Mouse (Mus musculus): Measurements from ENCODE around the gene Nwd1.
A peak's percentile ranks its signal among the peaks of the same experiment; 100 is the strongest.
"Not testable (repeated sequence)": the region's sequence is repeated elsewhere in the genome, so short reads cannot be mapped to it uniquely, and the experiment has no call there.

Nwd1 gene

DNA sequence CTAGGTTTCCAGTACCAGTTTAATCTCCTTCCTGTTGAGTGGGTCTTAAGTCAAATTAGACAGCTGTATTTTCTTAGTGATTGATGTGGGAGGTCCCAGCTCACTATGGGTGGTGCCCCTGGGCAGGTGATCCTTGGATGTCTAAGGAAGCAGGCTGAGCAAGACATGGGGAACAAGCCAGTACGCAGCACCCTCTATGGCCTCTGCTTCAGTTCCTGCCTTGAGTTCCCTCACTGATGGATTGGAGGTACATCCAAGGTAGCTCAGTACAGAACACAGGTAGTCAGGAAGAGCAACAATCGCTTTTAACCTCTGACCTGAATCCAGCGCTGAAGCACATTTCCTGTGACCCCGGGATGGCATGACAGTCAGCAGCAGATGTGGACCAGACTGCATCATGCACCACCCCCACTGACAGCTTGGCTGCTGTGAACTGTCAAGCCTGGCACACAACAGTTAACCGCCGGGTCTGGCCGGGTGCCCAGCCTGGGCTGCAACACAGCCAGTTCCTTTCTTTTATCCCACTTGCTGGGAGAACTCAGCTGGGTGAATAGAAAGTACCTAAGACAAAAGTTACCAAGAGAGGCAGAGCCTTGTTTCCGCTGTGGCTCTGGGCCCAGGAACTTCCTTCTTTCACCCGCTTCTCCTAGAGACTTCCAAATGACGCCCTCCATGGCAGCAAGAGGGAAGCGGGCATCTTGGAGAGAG lies at the start of gene Nwd1:
Gene Nwd1, plus strand, starts transcription at position 652 of the 708 bp plus-strand sequence.
- DNase-seq (ENCODE audit: low read depth, low spot score): no peak

DNA sequence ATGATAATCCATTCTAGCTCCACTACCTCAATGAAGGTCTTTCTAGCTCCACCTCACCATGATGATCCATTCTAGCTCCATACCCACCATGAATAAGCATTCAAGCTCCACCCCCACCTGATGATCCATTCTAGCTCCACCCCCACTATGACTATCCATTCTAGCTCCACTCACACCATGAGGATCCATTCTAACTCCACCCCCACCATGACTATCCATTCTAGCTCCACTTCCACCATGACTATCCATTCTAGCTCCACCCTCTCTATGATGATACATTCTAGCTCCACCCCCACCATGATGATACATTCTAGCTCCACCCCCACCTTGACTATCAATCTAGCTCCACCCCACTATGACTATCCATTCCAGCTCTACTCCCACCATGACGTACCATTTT lies 3.6 kb upstream of the Nwd1 start:
- DNase-seq (ENCODE audit: low read depth, low spot score): peak; percentile 71

DNA sequence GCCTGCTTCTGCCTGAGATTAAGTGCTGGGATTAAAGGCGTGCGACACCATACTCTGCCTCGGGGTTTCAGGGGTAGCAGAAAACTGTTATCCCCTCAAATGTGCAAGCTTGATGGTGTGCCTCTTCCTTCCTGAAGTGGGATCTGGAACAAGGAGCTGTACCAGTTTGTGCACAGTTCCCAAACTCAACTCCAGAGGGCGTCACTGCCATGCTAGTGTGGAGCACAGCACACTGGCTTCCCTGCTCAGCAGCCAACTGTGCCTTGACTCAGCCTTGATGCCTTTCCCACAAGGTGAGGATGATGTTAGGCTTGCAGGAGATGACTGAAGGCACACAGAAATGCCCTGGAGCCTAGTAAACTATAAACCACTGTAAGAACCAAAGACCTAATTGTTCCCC lies 1.9 kb upstream of the Nwd1 start:
- peak; percentile 50 for DNase-seq (ENCODE audit: low read depth, low spot score)

DNA sequence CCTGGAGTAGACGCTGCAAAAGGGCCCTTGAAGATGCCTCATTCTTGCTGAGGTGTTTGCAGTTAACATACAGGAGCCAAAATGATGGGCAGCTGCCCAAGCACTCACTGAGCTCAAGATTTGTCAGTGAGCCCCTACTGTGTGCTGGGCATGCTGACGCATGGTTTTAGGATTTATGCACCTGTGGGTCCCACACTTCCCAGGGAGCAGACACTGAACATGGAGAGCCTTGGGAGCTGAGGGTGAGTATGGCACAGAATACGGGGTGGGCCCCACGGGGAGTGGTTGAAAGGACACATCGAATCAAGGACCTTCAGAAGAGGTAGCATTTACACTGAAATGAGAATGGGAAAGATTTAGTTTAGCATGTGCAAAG lies 245 bp downstream of the Nwd1 start:
- no peak for DNase-seq (ENCODE audit: low read depth, low spot score)

DNA sequence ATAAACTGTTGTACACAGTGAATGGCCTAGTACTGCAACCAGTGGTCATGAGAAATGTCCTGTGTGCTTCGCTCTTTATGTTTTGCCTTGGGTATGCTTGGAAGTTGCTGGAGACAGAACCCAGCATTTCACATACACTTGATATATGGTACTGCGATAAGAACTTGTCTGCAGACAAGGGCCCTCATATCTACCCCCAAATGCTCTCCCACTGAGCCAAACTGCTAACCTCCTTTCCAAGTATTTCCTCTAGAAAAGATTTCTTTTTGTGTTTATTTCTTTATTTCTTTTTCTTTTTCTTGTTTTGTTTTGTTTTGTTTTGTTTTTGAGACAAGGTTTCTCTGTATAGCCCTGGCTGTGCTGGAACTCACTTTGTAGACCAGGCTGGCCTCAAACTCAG lies 4.2 kb downstream of the Nwd1 start:
- DNase-seq (ENCODE audit: low read depth, low spot score): no peak

DNA sequence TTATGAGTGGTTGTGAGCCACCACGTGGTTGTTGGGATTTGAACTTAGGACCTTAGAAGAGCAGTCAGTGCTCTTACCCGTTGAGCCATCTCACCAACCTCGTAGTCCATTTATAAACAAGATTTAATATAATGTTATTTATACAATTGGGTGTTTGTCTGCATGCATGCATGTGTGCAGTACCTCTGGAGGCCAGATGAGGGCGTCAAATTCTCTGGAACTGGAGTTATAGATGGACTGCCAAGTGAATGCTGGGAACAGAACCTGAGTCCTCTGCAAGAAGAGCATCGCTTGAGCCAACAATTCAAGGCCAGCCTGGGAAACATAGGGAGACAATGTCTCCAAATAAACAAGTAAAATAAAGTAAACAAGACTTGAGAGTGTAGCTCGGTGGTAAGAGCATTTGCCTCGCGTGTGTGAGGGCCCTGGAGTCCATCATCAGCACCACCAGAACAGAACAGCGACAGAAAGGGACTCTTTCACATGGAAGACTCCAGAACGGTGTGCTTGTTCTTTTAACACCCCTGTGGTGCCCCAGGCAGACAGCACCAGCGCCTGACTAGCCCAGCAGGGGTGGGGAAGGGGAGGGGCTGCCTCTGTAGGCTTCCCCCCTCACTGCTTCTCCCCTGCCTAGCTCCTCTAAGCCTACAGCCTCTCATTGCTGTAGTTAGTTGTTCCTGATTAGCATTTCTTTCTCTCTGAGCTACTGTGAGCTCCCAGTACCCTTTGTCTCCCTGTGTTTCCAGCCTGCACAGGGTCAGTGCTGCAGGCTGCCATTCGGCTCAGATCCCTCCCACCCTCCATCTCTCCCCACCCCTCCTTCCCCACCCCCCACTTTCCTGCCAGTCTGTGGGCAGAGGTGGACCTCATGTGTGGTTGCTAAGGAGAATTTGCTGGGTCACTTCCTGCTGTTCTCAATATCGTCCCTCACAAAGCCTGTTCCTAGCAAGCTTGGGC lies 8.3 kb downstream of the Nwd1 start:
- DNase-seq (ENCODE audit: low read depth, low spot score): peak; percentile 98

DNA sequence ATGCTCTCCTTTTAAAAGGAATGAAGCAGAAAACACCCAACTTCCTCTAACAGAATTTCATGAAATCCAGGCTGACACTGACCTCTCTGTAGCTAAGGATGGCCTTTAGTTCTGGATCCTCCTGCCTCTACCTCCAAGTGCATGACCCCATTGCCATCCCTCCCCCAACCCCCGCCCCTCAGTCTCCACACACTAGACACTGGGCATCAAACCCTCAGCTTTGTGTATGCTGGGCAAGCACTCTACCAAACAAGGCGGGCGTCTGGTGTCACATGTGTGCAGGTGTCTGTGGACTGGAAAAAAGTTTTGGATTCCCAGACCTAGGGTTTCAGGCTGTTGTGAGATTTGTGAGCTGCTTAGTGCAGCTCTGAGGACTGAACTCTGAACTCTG lies 9.0 kb downstream of the Nwd1 start:
- no peak for DNase-seq (ENCODE audit: low read depth, low spot score)

DNA sequence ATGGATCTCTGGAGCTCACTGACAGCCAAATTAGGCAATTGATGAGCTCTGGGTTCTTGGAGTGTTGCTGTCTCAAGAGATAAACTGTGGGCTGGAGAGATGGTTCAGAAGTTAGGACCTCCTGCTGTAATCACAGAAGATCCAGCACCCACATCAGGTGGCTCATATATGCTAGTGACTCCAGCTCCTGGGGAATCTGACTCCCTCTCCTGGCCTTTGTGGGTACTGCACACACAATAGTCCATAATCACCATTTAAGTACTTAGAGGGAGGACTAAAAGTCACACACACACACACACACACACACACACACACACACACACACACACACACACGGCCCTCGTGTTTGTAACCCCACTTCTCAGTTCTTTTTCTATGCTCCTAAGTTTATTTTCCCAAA lies 13.5 kb downstream of the Nwd1 start:
- DNase-seq (ENCODE audit: low read depth, low spot score): peak; percentile 81

DNA sequence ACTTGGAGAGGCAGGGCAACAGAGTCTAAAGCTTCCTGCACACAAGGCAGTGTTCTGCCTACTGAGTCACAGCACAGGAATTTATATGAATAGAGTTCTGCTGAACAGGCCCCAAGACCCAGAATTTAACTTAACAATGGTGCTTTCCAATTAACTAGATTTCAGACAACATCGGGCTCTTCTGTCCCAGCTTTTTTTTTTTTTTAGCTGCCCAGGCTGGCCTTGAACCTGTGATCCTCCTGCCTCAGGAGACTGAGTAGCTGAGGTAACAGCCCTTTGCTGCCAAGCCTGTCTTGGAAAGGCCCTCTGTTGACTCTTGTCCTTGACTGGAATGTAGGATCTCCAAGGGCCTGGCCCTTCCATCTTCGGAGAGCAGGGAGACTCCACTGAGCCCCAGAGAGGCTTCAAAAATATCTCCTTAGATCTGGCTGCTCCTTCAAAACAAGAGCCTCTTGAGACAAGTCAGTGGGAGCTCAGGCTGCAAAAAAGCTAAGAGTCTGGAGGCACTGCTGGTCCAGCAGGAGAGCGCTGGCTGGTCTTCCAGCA lies 17.7 kb downstream of the Nwd1 start:
- peak; percentile 61 for DNase-seq (ENCODE audit: low read depth, low spot score)

DNA sequence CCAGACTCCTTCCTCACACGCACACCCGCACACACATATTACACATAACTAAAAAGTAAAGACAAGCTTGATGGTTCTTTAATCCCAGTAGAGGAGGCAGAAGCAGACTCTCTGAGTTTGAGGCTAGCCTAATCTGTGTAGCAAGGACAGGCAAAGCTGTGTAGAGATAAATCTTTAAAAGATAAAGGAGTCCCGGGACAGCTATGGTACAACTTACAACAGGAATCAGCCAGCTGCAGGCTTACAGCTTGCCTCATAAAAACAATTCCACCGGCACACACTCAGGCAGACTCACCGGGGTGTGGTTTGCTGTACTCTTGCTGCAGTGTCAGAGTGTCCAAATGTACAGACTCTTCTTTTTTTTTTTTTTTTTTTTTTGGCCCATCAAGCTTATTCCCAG lies 18.2 kb downstream of the Nwd1 start:
- DNase-seq (ENCODE audit: low read depth, low spot score): no peak

DNA sequence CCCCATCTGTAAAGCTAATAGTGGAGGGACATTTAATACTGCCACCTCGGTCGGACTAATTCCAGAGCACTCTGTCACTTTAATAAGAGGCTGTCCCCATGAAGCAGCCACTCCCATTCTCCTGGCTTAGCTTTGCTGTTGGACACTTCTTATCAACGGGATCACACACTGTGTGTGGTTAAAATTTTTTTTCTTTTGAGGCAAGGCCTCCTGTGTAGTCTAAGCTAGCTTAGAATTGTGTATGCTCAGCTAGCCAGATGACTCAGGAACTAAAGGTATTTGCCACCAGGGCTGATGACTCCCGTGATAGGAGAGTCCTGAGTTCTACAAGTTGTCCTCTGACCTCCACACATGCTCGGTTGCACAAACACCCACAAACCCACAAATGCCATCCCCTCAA lies 18.9 kb downstream of the Nwd1 start:
- no peak for DNase-seq (ENCODE audit: low read depth, low spot score)

DNA sequence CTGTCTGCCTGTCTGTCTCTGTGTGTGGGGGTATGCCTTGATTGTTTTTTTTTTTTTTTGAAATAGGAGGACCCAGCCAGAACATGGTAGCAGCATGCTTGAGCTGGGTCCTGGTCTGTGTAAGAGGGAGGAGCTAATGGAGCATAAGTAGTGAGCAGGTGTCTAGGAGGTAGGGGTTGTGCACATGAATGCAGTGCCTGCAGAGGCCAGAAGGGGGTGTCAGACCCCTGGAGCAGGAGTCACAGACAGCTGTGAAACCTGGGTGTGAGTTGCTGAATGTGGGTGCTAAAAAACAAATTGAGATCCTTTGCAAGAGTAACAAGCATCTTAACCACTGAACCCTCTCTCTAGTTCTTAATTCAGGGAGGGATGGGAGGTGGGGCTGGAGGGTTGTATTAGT lies 22.4 kb downstream of the Nwd1 start:
- DNase-seq (ENCODE audit: low read depth, low spot score): peak; percentile 61

DNA sequence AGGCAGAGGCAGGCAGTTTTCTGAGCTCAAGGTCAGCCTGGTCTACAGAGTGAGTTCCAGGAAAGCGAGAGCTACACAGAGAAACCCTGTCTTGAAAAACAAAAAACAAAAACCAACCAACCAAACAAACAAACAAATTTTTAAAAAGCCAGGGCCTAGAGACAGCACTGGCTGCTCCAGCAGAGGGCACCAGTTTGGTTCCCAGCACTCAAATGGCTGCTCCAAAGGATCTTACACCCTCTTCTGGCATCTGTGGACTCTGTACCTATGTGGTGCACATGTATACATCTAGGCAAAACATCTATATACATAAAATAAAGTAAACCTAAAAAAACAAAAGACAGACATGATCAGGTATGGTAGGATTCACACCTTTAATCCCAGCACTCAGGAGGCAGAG lies 26.3 kb downstream of the Nwd1 start:
- DNase-seq (ENCODE audit: low read depth, low spot score): no peak

DNA sequence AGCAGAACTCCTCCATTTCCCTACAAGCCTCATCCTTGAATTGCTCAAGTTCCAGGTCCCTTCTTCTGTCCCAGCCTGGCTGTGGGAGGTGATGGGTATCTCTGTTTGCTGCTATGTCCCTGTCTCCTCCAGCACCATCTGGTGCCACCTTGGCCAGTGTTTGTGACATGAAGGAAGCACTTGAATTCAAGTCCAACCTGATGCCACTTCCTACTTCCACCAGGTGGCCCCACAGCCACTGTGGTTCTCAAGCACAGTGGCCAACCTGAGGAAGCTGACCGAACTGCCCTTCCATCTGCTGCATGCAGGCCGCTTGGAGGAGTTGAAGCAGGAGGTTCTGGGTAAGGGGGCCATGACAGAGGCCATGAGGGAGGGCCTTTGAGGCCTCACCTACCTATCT lies 27.7 kb downstream of the Nwd1 start:
- DNase-seq (ENCODE audit: low read depth, low spot score): no peak

DNA sequence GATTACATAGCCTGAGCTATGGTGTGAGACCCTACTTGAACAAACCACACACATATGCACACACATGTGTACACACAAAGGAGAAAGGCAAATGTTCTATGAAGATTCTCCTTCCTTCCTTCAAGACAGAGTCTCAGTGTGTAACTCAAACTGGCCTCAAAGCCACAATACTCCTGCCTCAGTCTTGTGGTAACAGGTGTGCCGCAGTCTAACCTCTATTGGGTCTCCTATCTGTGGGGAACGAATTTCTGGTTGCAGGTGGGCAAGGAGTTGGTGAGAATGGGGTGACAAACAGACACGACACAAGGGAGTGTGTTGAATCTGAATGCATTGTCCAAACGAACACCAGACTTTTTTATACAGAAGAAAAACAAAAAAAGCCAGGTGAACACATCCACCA lies 29.9 kb downstream of the Nwd1 start:
- no peak for DNase-seq (ENCODE audit: low read depth, low spot score)

DNA sequence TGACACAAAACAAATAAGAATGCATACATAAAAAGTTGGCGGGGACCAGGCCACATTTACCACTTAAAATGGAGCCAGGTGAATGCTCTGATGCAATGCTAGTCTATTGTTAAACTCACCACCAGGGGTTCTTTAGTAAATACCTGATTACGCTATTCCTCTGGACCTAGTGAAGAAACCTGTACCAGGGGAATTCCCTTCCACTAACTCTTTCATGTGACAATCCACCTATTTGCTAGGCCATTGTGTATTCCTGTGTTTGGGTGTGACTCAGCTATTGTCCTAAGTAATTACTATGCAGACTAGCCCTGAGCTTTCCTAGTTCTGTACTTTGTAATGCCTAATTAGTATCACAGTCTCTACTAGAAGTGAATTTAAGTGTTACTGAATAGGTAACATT lies 30.3 kb downstream of the Nwd1 start:
- DNase-seq (ENCODE audit: low read depth, low spot score): peak; percentile 89

DNA sequence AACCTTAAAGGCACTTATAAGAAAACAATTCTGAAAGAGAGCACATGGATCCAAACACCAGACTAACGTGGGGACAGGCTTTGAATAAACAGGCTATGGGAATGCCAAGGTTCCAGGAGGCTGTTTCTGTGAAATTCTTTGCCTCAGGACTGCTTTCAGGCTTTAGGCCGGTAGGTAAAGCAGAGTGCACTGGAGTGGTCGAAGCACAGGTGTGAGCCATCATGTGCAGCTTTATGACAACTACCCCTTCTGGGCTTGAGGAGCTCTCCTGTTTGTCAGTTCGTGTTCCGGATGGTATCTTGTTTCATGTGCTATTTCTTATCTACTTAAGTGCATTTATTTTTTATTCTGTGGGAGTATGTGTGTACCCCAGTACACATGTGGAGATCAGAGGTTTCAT lies 30.8 kb downstream of the Nwd1 start:
- DNase-seq (ENCODE audit: low read depth, low spot score): peak; percentile 63

DNA sequence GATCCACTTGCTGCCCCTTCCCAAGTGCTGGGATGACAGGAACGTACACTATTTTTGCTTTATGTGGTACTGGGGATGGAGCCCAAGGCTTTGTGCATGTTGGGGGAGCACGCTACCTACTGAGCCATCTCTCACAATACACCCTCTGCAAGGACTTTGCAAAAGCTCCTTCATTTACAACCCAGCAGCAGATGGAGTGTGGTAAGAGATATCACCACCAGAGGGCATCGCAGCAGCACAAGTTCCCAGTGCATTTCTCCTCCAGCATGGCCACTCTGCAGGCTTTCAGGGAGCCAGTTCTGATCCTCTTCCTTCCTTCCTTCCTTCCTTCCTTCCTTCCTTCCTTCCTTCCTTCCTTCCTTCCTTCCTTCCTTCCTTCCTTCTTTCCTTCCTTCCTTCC lies 33.6 kb downstream of the Nwd1 start:
- DNase-seq (ENCODE audit: low read depth, low spot score): peak; percentile 79

DNA sequence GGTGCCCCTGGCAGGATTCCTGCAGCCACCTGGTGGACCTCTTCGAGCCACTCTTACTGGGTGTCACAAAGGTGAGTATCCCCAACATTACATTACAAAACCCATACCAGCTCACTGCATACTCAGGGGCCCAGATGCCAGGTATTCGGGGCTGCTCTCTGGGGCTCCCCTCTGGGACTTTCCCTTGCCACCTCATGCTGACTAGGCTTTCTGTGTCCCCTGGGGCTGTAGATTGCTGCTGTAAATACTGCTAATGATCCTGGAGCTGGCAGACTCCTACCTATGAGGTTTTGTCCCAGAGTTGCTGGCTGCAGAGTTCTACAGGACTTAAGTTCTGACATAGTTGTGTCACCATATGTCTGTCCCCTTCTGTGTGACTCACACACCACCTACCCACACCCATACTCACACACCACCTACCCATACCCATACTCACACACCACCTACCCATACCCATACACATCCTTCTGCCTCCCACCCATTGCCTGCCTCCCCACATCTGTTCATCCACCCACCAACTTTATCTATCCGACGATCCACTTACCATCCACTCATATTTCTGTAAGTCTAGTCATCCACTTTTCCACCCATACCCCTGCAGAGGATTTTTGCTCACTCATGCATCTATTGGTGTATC lies 35.7 kb downstream of the Nwd1 start:
- DNase-seq (ENCODE audit: low read depth, low spot score): no peak

DNA sequence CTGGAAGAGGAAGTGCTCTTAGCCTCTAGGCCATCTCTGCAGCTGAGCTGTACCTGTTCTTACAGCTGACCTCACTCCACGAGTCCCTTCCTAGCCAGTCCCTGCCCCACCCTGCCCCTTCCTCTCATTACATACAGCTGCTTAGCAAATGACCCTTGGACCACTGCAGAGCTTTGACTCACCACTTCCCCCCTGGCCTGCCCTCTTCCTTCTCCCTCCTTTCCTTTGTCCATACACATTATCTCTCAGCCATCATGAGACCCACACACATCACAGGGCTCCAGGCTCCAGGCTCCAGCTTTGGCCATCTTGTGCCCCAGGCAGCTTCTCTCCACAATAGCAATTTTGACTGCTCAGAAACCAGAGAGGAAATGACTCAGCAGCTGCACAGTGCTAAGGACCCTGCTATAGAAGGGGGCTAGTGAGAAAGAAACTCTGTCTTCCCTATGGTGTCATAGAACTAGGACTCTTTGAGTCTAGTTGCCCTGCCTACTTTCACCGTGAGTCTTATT lies 36.6 kb downstream of the Nwd1 start:
- no peak for DNase-seq (ENCODE audit: low read depth, low spot score)

DNA sequence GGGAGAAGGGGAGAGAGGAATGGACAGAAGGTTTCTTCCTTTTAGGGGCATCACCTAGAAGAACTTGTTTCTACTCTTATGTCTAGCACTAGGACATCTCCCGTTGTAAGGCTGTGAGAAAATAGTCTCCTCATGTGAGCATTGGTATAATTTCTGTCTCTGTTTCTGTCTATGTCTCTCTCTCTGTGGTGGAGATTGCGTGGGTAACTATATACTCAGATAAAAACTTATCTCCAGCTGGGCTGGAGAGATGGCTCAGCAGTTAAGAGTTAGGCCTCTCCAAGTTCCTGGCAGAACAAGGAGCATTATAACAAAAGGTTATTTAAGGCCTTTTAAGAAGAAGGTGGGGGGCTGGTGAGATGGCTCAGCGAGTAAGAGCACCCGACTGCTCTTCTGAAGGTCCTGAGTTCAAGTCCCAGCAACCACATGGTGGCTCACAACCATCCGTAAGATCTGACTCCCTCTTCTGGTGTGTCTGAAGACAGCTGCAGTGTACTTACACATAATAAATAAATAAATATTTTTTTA lies 37.1 kb downstream of the Nwd1 start:
- not testable (repeated sequence) for DNase-seq (ENCODE audit: low read depth, low spot score)

All from R1 (cell line).